Mouse (Mus musculus): ENCODE data around the gene Ccdc171. TPM values are rescaled to one million over a fixed set of nuclear protein-coding genes. Genes with fewer than 3 reads are reported as not detected.

The Ccdc171 gene
- polyA plus RNA-seq, 1 experiment, result 9.2 TPM

- Histone ChIP-seq H3K9me3 (replicated peaks; ENCODE audit: control insufficient read depth, insufficient read depth, low read length, poor library complexity, severe bottlenecking) (no peaks in the 10 kb centered on the region), H3K27ac (ENCODE audit: insufficient read depth, low read length) (no peak overlapping the region), H3K9ac (ENCODE audit: low read depth, poor library complexity, severe bottlenecking) (no peak overlapping the region), H3K36me3 (ENCODE audit: control insufficient read depth, insufficient read depth, low read length, poor library complexity, severe bottlenecking) (no peaks in the 10 kb centered on the region), H3K4me3 (ENCODE audit: low read depth, low read length) (no peak overlapping the region), H3K4me1 (ENCODE audit: control insufficient read depth, insufficient read depth, low read length) (no peaks in the 10 kb centered on the region), H3K27me3 (ENCODE audit: control insufficient read depth, insufficient read depth, low read length, poor library complexity, severe bottlenecking) (no peaks in the 10 kb centered on the region)
- TF ChIP-seq EP300 (IDR thresholded peaks at IDR 0.05; ENCODE audit: insufficient read depth, low read depth, low read length), result no peak
- TF ChIP-seq CTCF (IDR thresholded peaks at IDR 0.05; ENCODE audit: low read depth, low read length), result peak; percentile 45
Observed at GRCm38 (mm10) chr4:83794315-83794922, 269.1 kb downstream of the Ccdc171 start.

- Histone ChIP-seq H3K9me3 (replicated peaks; ENCODE audit: control insufficient read depth, insufficient read depth, low read length, poor library complexity, severe bottlenecking) (no peaks in the 10 kb centered on the region), H3K36me3 (ENCODE audit: control insufficient read depth, insufficient read depth, low read length, poor library complexity, severe bottlenecking) (no peaks in the 10 kb centered on the region), H3K27me3 (ENCODE audit: control insufficient read depth, insufficient read depth, low read length, poor library complexity, severe bottlenecking) (no peaks in the 10 kb centered on the region), H3K9ac (ENCODE audit: low read depth, poor library complexity, severe bottlenecking) (no peak overlapping the region), H3K4me3 (ENCODE audit: low read depth, low read length) (no peak overlapping the region), H3K27ac (ENCODE audit: insufficient read depth, low read length) (no peak overlapping the region), H3K4me1 (ENCODE audit: control insufficient read depth, insufficient read depth, low read length) (no peaks in the 10 kb centered on the region)
- TF ChIP-seq CTCF (IDR thresholded peaks at IDR 0.05; ENCODE audit: low read depth, low read length), result no peak
- TF ChIP-seq POLR2A (IDR thresholded peaks at IDR 0.05; ENCODE audit: insufficient read depth, low read length), result no peak
- no peak for TF ChIP-seq EP300 (IDR thresholded peaks at IDR 0.05; ENCODE audit: insufficient read depth, low read depth, low read length)
Observed at GRCm38 (mm10) chr4:83794930-83795459, 269.6 kb downstream of the Ccdc171 start.

GRCm38 (mm10) chr4:83797976-83798375 is 272.6 kb downstream of the Ccdc171 start:
- no peaks in the 10 kb centered on the region for H3K36me3 ChIP-seq (ENCODE audit: control insufficient read depth, insufficient read depth, low read length, poor library complexity, severe bottlenecking)
- H3K4me3 ChIP-seq (ENCODE audit: low read depth, low read length), result no peak overlapping the region
- H3K27me3 ChIP-seq (ENCODE audit: control insufficient read depth, insufficient read depth, low read length, poor library complexity, severe bottlenecking), result no peaks in the 10 kb centered on the region
- no peaks in the 10 kb centered on the region for H3K9me3 ChIP-seq (replicated peaks; ENCODE audit: control insufficient read depth, insufficient read depth, low read length, poor library complexity, severe bottlenecking)
- TF ChIP-seq CTCF (IDR thresholded peaks at IDR 0.05; ENCODE audit: low read depth, low read length) (no peak), EP300 (IDR thresholded peaks at IDR 0.05; ENCODE audit: insufficient read depth, low read depth, low read length) (no peak), POLR2A (IDR thresholded peaks at IDR 0.05; ENCODE audit: insufficient read depth, low read length) (no peak)
- no peak overlapping the region for H3K27ac ChIP-seq (ENCODE audit: insufficient read depth, low read length)
- H3K4me1 ChIP-seq (ENCODE audit: control insufficient read depth, insufficient read depth, low read length), result no peaks in the 10 kb centered on the region
- H3K9ac ChIP-seq (ENCODE audit: low read depth, poor library complexity, severe bottlenecking), result no peak overlapping the region

DNA sequence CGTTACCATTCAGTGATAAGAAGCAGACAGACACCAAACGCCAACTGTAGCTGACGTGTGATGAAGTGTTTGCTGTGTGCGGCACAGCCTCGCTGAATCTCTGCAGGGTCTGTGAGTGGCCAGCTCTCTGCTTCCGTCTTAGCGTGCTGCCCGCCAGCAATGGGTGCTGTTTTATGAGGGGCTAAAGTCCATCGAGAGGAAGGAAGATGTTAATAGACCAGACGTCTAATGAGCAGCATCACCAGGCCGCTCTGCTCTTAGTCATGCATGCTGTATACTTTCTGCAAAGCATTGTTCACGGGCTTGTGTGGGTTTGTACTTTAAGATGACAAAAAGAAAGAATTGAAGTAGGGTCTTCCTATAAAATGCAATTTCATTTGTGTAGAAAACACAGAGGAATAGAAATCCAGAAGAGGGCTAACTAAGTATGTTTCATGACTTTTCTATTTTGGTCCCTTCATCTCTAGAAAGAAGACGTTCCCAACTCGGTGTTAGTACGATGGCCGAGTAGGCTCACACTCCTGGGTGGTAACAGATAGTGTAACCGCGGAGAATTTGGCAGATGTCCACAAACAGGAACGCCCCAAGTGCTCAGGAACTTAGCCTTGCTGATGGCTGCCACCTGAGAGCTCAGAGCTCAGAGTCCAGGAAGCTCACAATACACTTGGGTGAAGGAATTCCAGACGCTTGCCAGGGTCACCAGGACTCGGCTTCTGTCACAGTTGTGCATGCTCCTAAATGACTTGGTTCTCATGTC is 273.5 kb downstream of the Ccdc171 start:
- Histone ChIP-seq H3K9me3 (replicated peaks; ENCODE audit: control insufficient read depth, insufficient read depth, low read length, poor library complexity, severe bottlenecking) (no peaks in the 10 kb centered on the region), H3K4me1 (ENCODE audit: control insufficient read depth, insufficient read depth, low read length) (no peaks in the 10 kb centered on the region), H3K27ac (ENCODE audit: insufficient read depth, low read length) (no peak overlapping the region), H3K36me3 (ENCODE audit: control insufficient read depth, insufficient read depth, low read length, poor library complexity, severe bottlenecking) (no peaks in the 10 kb centered on the region), H3K27me3 (ENCODE audit: control insufficient read depth, insufficient read depth, low read length, poor library complexity, severe bottlenecking) (no peaks in the 10 kb centered on the region), H3K9ac (ENCODE audit: low read depth, poor library complexity, severe bottlenecking) (no peak overlapping the region), H3K4me3 (ENCODE audit: low read depth, low read length) (no peak overlapping the region)
- TF ChIP-seq POLR2A (IDR thresholded peaks at IDR 0.05; ENCODE audit: insufficient read depth, low read length) (no peak), EP300 (IDR thresholded peaks at IDR 0.05; ENCODE audit: insufficient read depth, low read depth, low read length) (no peak), CTCF (IDR thresholded peaks at IDR 0.05; ENCODE audit: low read depth, low read length) (no peak)

DNA sequence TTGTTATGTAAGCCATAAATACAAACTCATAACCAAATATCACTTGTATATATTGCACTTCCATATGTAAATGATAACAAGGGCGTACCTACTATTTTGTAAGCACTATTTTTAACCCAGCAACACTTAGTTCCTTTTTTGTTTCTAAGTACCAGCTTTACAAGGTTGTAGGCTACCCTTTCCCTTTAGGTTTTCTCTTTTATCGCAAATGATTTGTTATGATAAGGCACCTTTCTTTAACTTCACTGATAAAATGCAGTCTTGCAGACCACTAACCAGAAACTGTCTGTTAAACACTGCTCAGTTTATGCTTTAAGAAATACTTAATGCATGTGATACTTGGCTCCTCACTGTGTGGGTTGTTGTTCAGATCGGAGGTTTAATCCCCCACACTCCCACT is 275.1 kb downstream of the Ccdc171 start:
- no peak overlapping the region for H3K4me3 ChIP-seq (ENCODE audit: low read depth, low read length)
- no peak overlapping the region for H3K27ac ChIP-seq (ENCODE audit: insufficient read depth, low read length)
- H3K9me3 ChIP-seq (replicated peaks; ENCODE audit: control insufficient read depth, insufficient read depth, low read length, poor library complexity, severe bottlenecking), result no peaks in the 10 kb centered on the region
- H3K27me3 ChIP-seq (ENCODE audit: control insufficient read depth, insufficient read depth, low read length, poor library complexity, severe bottlenecking), result no peaks in the 10 kb centered on the region
- H3K4me1 ChIP-seq (ENCODE audit: control insufficient read depth, insufficient read depth, low read length), result no peaks in the 10 kb centered on the region
- no peak overlapping the region for H3K9ac ChIP-seq (ENCODE audit: low read depth, poor library complexity, severe bottlenecking)
- TF ChIP-seq EP300 (IDR thresholded peaks at IDR 0.05; ENCODE audit: insufficient read depth, low read depth, low read length) (no peak), POLR2A (IDR thresholded peaks at IDR 0.05; ENCODE audit: insufficient read depth, low read length) (no peak), CTCF (IDR thresholded peaks at IDR 0.05; ENCODE audit: low read depth, low read length) (no peak)
- H3K36me3 ChIP-seq (ENCODE audit: control insufficient read depth, insufficient read depth, low read length, poor library complexity, severe bottlenecking), result no peaks in the 10 kb centered on the region

- no peak overlapping the region for H3K9ac ChIP-seq (ENCODE audit: low read depth, poor library complexity, severe bottlenecking)
- TF ChIP-seq POLR2A (IDR thresholded peaks at IDR 0.05; ENCODE audit: insufficient read depth, low read length), result no peak
- TF ChIP-seq CTCF (IDR thresholded peaks at IDR 0.05; ENCODE audit: low read depth, low read length), result no peak
- TF ChIP-seq EP300 (IDR thresholded peaks at IDR 0.05; ENCODE audit: insufficient read depth, low read depth, low read length), result no peak
- no peak overlapping the region for H3K4me3 ChIP-seq (ENCODE audit: low read depth, low read length)
- no peaks in the 10 kb centered on the region for H3K4me1 ChIP-seq (ENCODE audit: control insufficient read depth, insufficient read depth, low read length)
- H3K27me3 ChIP-seq (ENCODE audit: control insufficient read depth, insufficient read depth, low read length, poor library complexity, severe bottlenecking), result no peaks in the 10 kb centered on the region
- no peak overlapping the region for H3K27ac ChIP-seq (ENCODE audit: insufficient read depth, low read length)
- no peaks in the 10 kb centered on the region for H3K9me3 ChIP-seq (replicated peaks; ENCODE audit: control insufficient read depth, insufficient read depth, low read length, poor library complexity, severe bottlenecking)
- no peaks in the 10 kb centered on the region for H3K36me3 ChIP-seq (ENCODE audit: control insufficient read depth, insufficient read depth, low read length, poor library complexity, severe bottlenecking)
Observed at GRCm38 (mm10) chr4:83816925-83817324, 291.6 kb downstream of the Ccdc171 start.
